Mouse (Mus musculus) left cerebral cortex, adult 9 months (tissue): Measurements from ENCODE around the gene Lgals9.

Experiments
- DNase-seq, 2 experiments: peaks; one replicate each; pipeline ENCODE4 v3.0.0; 2022; ENCODE audit warnings: low spot score in 2 of 2

Lgals9 gene

DNA sequence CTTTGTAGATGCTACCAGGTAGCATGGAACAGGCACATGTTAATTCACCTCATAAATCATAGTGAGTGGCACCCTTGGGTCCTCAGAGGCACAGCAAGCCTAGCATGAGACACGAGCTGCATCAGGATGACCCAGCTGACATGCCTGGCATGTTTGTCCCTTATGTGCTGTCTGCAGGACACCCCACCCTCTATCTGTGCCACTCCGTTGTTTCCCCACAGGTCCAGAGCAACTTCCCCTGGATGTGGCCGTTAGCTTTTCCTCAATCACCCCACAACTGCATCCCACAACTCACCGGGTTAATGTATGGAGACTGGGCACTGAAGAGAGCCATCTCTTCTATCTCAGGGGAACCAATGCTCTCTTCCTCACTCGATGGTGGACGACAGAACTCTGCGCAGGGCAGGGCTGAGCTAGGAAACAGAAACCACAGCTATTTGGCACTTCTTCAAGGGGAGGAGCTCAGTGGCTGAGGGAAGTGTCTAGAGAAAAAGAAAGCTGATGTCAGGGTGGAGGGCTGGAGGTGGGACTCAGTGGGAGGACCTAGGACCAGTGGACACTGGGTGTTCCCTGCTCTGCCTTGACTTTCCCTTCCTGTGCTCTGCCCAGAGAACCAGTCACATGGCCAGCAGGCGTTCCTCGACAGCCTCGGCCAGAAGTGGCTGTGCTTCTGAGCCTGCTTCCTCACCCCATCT is at the start of gene Lgals9:
Gene Lgals9 (minus strand): TSS at position 464 of the 695 bp plus-strand sequence.
- DNase-seq, result peak in 1 of 2 experiments; percentile 28

GRCm38 (mm10) chr11:79033636-79034035 is 48.9 kb upstream of the Lgals9 start:
- DNase-seq, result no peak

- no peak for DNase-seq
These were observed 48.3 kb upstream of the Lgals9 start for GRCm38 (mm10) chr11:79033021-79033420.

GRCm38 (mm10) chr11:79031452-79031746 is 46.7 kb upstream of the Lgals9 start:
- DNase-seq, result no peak

- DNase-seq, result peak in 1 of 2 experiments; percentile 89
These were observed 46.1 kb upstream of the Lgals9 start for GRCm38 (mm10) chr11:79030570-79031451.

- no peak for DNase-seq
These were observed 39.0 kb upstream of the Lgals9 start for GRCm38 (mm10) chr11:79023751-79024150.

DNA sequence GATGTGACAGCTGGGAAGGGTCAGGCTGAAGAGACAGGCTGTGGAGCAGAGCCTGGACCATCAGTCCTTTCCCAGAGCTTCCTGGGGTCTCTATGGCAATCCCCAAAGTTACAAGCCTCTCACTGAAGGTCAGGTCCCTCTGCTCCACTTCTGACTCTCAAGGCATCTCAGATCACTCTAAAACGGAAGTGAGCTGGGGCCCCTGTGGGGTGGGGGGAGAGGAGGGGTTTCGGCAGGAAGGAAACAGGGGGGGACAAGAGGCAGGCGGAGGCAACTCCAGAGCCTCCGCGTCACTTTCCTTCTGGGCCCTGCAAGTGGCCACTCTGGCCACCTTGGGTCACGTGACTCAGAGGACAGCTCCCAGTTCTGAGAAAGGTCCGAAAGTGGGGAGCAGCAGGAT is 38.6 kb upstream of the Lgals9 start:
- no peak for DNase-seq

DNA sequence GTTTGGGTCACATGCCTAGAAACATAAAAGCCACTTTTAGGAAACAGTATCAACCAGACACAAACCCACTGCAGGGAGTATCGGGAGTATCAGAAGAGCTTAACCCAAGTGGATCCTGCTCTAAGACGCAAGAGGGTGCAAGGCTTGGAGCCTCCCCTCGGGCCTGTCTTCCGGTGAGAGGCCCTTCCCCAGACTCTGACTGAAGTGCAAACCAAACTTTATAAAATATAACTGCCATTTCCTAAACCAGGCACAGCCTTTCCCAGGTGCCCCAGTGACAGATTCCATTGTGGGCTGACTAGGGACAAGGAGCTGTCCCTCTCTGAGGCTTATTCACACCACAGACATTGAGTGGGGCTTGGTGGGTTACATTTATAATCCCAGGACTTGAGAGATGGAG is 38.1 kb upstream of the Lgals9 start:
- DNase-seq, result no peak

GRCm38 (mm10) chr11:79020535-79021045 is 35.8 kb upstream of the Lgals9 start:
- no peak for DNase-seq

DNA sequence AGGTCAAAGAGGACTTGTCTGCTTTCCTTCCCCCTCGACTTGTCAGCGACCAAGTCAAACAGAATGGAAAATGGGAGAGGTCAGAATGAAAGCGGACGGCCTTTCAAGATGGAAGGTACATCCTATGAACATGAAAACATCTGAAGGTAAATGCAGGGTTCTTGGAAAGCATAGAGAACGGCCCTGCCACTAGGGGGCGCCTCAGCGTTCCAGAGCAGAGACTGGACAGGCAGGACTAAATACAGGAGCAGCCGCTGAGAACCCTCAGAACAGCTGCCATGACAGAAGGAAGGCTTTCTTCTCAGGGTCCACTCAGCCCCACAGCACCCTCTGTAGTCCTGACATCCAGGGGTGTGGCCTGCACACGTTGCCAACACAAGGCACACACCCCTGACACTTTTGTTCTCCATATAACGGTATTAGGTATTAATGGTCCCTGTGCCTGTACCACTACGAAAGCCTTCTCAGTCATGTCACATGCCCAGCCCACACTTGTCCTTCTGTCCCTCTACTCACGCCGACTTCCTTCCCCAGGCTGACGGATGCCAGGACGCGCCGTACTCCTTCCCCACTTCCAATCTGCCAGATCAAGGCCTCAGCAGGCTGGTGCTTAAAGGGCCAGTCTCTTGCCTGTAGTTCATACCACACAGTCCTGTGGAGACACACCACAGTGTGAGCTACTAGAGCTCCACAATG is 35.2 kb upstream of the Lgals9 start:
- peak in 1 of 2 experiments; percentile 29 for DNase-seq

DNA sequence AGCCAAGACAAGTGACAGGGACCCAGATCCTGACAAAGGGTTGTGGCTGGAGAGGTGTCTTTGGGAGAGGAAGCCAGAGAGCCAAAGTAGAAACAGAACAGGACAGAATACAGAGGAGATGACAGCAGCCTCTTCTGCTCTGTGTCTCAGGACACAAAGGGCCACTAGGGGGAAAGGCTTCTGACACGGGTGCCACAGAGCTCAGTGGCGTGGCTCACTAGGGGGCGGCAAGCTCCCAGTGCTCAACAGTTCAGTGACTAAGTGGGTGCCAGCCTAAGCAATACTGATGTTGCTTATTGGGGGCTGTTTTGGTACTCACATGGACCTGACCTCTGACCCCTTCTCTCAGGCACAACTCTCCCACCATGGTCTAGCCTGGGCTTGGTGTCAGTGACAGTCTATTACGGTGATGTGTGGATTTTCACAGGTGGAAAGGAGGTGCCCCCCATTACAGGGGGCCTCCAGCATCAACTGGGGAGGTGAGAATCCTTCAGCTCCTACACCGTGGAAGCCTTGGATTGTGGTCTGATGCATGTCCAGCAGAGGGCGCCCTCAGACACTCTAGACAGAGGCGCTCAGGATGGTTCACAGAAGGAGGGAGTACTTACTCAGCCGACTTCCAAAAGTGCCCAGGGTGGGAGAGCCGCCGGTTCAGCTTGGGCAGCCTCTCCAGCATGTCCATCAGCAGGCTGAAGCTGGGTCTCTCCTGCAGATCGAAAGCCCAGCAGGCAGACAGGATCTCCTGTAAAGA is 34.4 kb upstream of the Lgals9 start:
- peak in 1 of 2 experiments; percentile 77 for DNase-seq

- no peak for DNase-seq
These were observed 32.4 kb upstream of the Lgals9 start for GRCm38 (mm10) chr11:79017161-79017606.

- DNase-seq, result no peak
These were observed 31.5 kb upstream of the Lgals9 start for GRCm38 (mm10) chr11:79016236-79016635.

DNA sequence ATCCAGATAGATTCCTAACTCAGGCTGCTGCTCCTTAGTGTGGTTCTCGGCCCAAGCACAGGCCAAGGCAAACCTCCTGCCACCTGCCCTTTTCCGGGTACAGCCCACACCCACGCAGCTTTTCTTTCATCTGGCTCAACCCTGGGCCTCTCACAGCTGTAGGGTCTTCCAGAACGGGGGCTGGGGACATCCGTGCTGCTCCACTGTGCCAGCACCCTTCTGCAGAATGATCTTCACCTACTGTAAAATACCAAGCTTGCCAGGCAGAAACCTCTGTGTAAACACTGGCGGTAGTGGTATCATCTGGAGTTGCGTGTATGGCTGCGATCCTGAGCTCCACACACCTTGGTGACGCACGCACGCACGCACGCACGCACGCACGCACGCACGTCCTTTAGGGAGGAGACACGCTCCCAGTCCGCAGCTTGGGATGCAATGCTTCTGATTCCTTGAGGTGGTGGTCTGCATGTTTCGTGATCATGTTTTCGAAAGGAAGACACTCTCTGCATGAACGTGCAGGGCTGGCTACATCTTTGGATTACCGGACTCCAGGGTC is 31.0 kb upstream of the Lgals9 start:
- DNase-seq, result no peak

DNA sequence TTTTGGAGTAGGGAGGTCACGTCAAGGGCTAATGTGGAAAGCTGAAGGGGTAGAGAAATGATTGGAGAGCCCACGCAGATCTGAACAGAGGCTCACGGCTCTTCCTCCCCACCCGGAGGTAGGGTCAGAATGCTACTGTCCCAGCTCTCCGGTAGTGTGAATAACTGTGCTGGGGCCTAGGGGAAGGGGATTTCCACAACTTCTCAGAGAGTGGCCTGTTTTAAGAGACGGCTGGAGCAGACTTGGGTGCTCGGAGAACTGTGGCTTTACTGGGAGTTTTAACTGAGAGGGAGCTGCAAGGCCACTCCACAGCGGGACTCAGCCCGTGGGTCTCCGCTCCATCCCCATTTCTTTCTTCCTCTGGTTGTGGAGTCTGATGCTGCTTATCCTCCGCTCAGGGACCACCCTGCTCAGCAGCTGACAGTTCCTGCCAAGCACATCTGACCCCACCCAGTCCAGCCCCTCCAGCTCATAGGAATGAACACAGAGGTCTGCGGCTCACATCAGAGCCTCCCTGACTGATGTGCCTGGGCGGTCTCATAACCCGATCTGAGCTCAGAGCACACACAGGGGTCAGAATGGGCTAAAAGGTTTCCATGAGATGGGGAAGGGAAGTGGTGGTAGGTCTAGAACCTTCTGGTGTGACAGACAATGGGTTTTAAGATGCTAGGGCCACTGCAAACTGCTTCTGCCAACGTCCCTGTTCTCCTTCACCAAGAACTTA is 30.0 kb upstream of the Lgals9 start:
- no peak for DNase-seq

DNA sequence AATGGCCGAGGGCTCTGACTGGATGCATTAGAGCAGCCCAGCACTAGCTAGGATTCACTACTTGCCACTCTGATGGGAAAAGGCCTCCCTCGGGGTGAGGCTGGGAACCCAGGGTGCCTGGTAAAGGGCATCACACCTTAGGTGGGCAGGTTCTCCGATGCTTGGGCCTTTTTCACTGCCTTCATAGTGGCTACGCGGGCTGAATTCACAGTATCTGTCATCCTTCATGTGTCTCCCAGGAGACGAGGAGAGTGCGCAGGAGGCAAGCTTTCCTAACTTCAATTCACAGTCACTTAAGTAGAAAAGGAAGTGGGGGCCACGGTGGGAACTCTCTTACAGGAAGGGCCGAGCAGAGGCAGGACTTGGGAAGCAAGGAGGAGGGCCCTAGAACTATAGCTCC is 29.1 kb upstream of the Lgals9 start:
- no peak for DNase-seq

GRCm38 (mm10) chr11:79013056-79013455 is 28.3 kb upstream of the Lgals9 start:
- no peak for DNase-seq

DNA sequence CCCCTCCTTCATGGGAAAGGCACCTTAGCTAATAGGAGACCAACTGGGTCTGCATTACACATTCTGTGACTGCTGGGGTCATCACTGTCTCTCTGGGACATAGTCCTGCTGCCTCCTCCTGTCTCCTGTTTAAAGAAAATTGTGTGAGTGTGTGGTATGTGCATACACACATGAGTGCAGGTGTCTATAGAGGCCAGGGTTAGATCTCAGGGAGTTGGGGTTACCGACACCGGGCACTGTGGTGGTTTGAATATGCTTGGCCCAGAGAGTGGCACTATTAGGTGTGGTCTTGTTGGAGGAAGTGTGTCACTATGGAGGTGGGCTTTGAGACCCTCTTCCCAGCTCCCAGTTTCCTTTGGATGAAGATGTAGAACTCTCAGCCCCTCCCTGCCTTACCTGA is 27.8 kb upstream of the Lgals9 start:
- DNase-seq, result no peak

GRCm38 (mm10) chr11:79008891-79009290 is 24.1 kb upstream of the Lgals9 start:
- DNase-seq, result no peak

DNA sequence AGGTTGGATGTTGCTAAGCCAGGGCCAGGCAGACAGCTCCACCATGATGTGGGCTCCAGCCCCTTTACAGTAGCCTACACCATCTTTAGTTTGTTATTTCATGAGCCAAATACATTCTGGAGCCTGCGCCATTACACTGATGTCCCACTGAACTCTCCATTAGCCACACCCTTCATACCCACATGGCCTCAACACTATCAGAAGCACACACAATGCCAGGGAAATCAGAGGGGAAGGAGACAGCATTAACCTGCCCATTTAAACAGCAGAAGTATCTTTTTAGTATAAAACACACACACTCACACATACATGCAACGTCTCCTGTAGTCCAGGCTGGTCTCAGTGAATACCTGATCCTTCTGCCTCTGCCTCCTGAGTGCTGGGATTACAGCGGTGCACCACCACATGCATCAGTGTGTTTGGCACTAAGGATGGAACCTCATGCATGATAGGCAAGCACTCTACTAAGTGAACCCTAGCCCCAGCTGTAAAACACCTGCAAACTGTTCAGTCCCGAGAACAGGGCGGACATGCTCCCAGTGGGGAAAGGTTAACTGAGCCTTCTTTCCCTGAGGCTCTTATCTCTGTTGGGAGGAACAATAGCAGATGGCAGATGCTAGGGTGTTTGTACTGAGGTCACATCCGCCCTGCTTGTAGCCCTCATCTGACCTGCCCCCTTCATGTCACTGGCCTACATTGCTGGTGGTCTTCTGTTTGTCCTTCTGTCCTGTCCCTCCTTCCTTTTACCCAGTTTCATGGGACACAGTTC is 23.4 kb upstream of the Lgals9 start:
- DNase-seq, result no peak
